In the genomic region with DNA sequence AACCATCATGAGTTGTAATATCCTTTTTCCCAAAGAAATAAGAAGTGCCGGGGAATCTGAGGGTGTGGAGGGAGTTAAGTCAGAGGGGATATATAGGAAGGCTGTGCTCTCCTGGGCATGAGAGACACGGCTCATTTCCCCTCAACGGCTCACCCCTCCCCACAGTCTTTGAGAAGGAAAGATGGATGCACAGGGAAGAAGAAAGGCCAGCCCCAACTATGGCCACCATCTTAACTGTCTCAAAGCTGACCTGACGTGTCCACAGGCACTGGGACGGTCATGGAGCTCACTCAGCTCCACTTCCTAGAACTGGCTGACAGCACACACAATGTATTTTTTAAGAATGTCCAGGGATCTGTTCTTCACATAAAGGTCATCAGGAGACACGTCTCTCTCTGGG, we compare ENCODE assay signal across 28 mouse cellular contexts.
"Had no signal": no experiment of that assay in that cellular context is flagged by ENCODE, and none has a peak within 500 bp of the region (broad histone marks: within the 10 kb centered on the region; RNA-seq: fewer than 3 reads in every experiment).

No protein-coding gene starts in this region.

- DNase-seq: cerebellum, adult 2 months; cerebellum, adult 8-10 months; cerebellum, adult 9-10 months; cerebellum, adult 9-11 months; cerebellum, postnatal 10 days; cerebellum, postnatal 14 days; cerebellum, postnatal 25 days; cerebellum, postnatal 36 days; embryo, embryonic 11 days; forebrain, postnatal 0 days; gastrocnemius, adult 2 months; gastrocnemius, postnatal 10 days; gastrocnemius, postnatal 14 days; gastrocnemius, postnatal 25 days; gastrocnemius, postnatal 36 days; heart, adult 18-20 months; heart, adult 2 months had no signal

- H3K4me2 ChIP-seq: embryonic facial prominence, embryonic 12.5 days; embryonic facial prominence, embryonic 13.5 days; embryonic facial prominence, embryonic 15.5 days; forebrain, embryonic 12.5 days; forebrain, embryonic 13.5 days; forebrain, embryonic 15.5 days had no signal

- H3K4me3 ChIP-seq: embryonic facial prominence, embryonic 10.5 days; embryonic facial prominence, embryonic 12.5 days; embryonic facial prominence, embryonic 13.5 days; embryonic facial prominence, embryonic 15.5 days; erythroblast, embryonic 14.5 days; forebrain, embryonic 10.5 days; forebrain, embryonic 12.5 days; forebrain, embryonic 13.5 days; forebrain, embryonic 15.5 days; gastrocnemius, adult 2 months; heart, adult 2 months had no signal

- ATAC-seq: forebrain, embryonic 13.5 days; forebrain, embryonic 14.5 days; forebrain, embryonic 15.5 days; forebrain, embryonic 16.5 days; forebrain, postnatal 0 days had no signal

- H3K27ac ChIP-seq: embryonic facial prominence, embryonic 10.5 days; embryonic facial prominence, embryonic 12.5 days; embryonic facial prominence, embryonic 13.5 days; embryonic facial prominence, embryonic 15.5 days; forebrain, embryonic 10.5 days; forebrain, embryonic 12.5 days; forebrain, embryonic 13.5 days; forebrain, embryonic 15.5 days; heart, adult 2 months had no signal

- H3K4me1 ChIP-seq: embryonic facial prominence, embryonic 12.5 days; embryonic facial prominence, embryonic 15.5 days; forebrain, embryonic 12.5 days; forebrain, embryonic 13.5 days; forebrain, embryonic 15.5 days had no signal

- H3K36me3 ChIP-seq: forebrain, embryonic 15.5 days had no signal

- H3K27me3 ChIP-seq: embryonic facial prominence, embryonic 12.5 days; embryonic facial prominence, embryonic 13.5 days; embryonic facial prominence, embryonic 15.5 days; forebrain, embryonic 12.5 days; forebrain, embryonic 13.5 days; forebrain, embryonic 15.5 days had no signal

- H3K9me3 ChIP-seq: embryonic facial prominence, embryonic 10.5 days; embryonic facial prominence, embryonic 12.5 days; embryonic facial prominence, embryonic 13.5 days; embryonic facial prominence, embryonic 15.5 days; forebrain, embryonic 10.5 days; forebrain, embryonic 12.5 days; forebrain, embryonic 13.5 days; forebrain, embryonic 15.5 days had no signal

- H3K9ac ChIP-seq: embryonic facial prominence, embryonic 12.5 days; embryonic facial prominence, embryonic 13.5 days; embryonic facial prominence, embryonic 15.5 days; forebrain, embryonic 12.5 days; forebrain, embryonic 13.5 days; forebrain, embryonic 15.5 days; forebrain, postnatal 0 days had no signal
